Mouse (Mus musculus): ENCODE measurements around the gene Crot. TPM values are rescaled to one million over a fixed set of nuclear protein-coding genes. Genes with fewer than 3 reads are reported as not detected.

Gene Crot
- total and polyA plus RNA-seq, 3 experiments = 9.4 to 148 (median 9.8) TPM

- no peaks in the 10 kb centered on the region for H3K9me3 ChIP-seq (replicated peaks; ENCODE audit: insufficient read depth, low read length)
- peak overlapping the region; percentile 65 for H3K27ac ChIP-seq (ENCODE audit: control insufficient read depth, low read depth, low read length)
- peak; percentile 58 for DNase-seq (ENCODE audit: low read depth, low spot score)
- peaks cover 3 to 8% of the 10 kb centered on the region in 2 experiments for H3K4me1 ChIP-seq (ENCODE audit: control insufficient read depth in 1 of 2, insufficient read depth in 2 of 2, low read length in 2 of 2)
- H3K36me3 ChIP-seq (ENCODE audit: control insufficient read depth in 1 of 2, insufficient read depth in 2 of 2, low read length in 2 of 2) = peaks cover 0 to 16% of the 10 kb centered on the region in 2 experiments; a peak in 2 of 4 replicates
- peak overlapping the region; percentile 78 to 85 for H3K4me3 ChIP-seq (ENCODE audit: control insufficient read depth in 1 of 2, insufficient read depth in 1 of 2, low read depth in 2 of 2, low read length in 2 of 2)
- TF ChIP-seq ZKSCAN1 (IDR thresholded peaks at IDR 0.05; ENCODE audit: low read depth, low read length) (no peak), MYB (IDR thresholded peaks at IDR 0.05; ENCODE audit: low read depth, low read length) (no peak), TCF12 (IDR thresholded peaks at IDR 0.05; ENCODE audit: low read depth, low read length) (no peak), SMC3 (IDR thresholded peaks at IDR 0.05; ENCODE audit: low read depth, low read length) (no peak), USF2 (IDR thresholded peaks at IDR 0.05; ENCODE audit: borderline replicate concordance in 1 of 2, insufficient read depth in 1 of 2, low read depth in 1 of 2, low read length in 2 of 2) (no peak), POLR2AphosphoS5 (IDR thresholded peaks at IDR 0.05; ENCODE audit: borderline replicate concordance, low read depth, low read length) (no peak), GATA1 (IDR thresholded peaks at IDR 0.05; ENCODE audit: low read depth, low read length) (peak; percentile 35), RCOR1 (IDR thresholded peaks at IDR 0.05; ENCODE audit: low read depth, low read length) (0 out of 2 replicates have a peak, but pooled peaks have one; percentile 7), UBTF (IDR thresholded peaks at IDR 0.05; ENCODE audit: borderline replicate concordance, insufficient read depth, low read depth, low read length) (no peak), ZMIZ1 (IDR thresholded peaks at IDR 0.05; ENCODE audit: low read depth, low read length) (no peak), MXI1 (IDR thresholded peaks at IDR 0.05; ENCODE audit: low read depth, low read length) (peak; percentile 19; the same call in 1 of the 2 replicates), KAT2A (conservative IDR thresholded peaks at IDR 0.05; ENCODE audit: low read depth, low read length) (no peak), CTCF (IDR thresholded peaks at IDR 0.05 in 2 of 3, conservative IDR thresholded peaks at IDR 0.05 in 1 of 3; ENCODE audit: control insufficient read depth in 1 of 3, insufficient read depth in 1 of 3, low read depth in 2 of 3, low read length in 3 of 3, poor library complexity in 1 of 3, severe bottlenecking in 1 of 3) (no peak), ZC3H11A (IDR thresholded peaks at IDR 0.05; ENCODE audit: low read depth, low read length) (no peak), POLR2AphosphoS2 (IDR thresholded peaks at IDR 0.05; ENCODE audit: low read length) (no peak), ELF1 (IDR thresholded peaks at IDR 0.05; ENCODE audit: low read depth, low read length) (peak; percentile 42; the same call in 1 of the 2 replicates), TAL1 (IDR thresholded peaks at IDR 0.05; ENCODE audit: low read length) (no peak), EP300 (IDR thresholded peaks at IDR 0.05; ENCODE audit: low read depth in 1 of 2, low read length in 2 of 2) (no peak), RAD21 (IDR thresholded peaks at IDR 0.05; ENCODE audit: low read depth, low read length) (no peak), NELFE (IDR thresholded peaks at IDR 0.05; ENCODE audit: low read depth, low read length) (no peak), MAX (IDR thresholded peaks at IDR 0.05; ENCODE audit: low read length) (peak; percentile 29; the same call in 1 of the 2 replicates), MAZ (IDR thresholded peaks at IDR 0.05; ENCODE audit: low read depth, low read length) (no peak), MAFK (IDR thresholded peaks at IDR 0.05; ENCODE audit: borderline replicate concordance, low read depth, low read length) (no peak), SIN3A (IDR thresholded peaks at IDR 0.05; ENCODE audit: low read length) (no peak; the same call in 1 of the 2 replicates), NRF1 (IDR thresholded peaks at IDR 0.05; ENCODE audit: insufficient read depth, low read depth, low read length, poor library complexity, severe bottlenecking) (no peak), USF1 (IDR thresholded peaks at IDR 0.05; ENCODE audit: low read depth, low read length) (no peak), MEF2A (IDR thresholded peaks at IDR 0.05; ENCODE audit: extremely low read depth, insufficient replicate concordance, low read depth, low read length, poor library complexity, severe bottlenecking) (no peak), CHD2 (IDR thresholded peaks at IDR 0.05; ENCODE audit: low read length) (no peak), HCFC1 (IDR thresholded peaks at IDR 0.05; ENCODE audit: low read depth, low read length) (no peak), MYC (IDR thresholded peaks at IDR 0.05; ENCODE audit: low read depth, low read length) (no peak), POLR2A (IDR thresholded peaks at IDR 0.05; ENCODE audit: control insufficient read depth in 1 of 2, insufficient read depth in 1 of 2, low read depth in 1 of 2, low read length in 2 of 2, poor library complexity in 1 of 2) (no peak), ZNF384 (IDR thresholded peaks at IDR 0.05; ENCODE audit: low read depth, low read length) (no peak), CHD1 (IDR thresholded peaks at IDR 0.05; ENCODE audit: low read depth, low read length) (no peak), JUND (IDR thresholded peaks at IDR 0.05; ENCODE audit: low read depth, low read length) (no peak), TBP (IDR thresholded peaks at IDR 0.05; ENCODE audit: low read depth, low read length) (no peak), E2F4 (IDR thresholded peaks at IDR 0.05; ENCODE audit: borderline replicate concordance, low read depth, low read length) (no peak)
- H3K9ac ChIP-seq (ENCODE audit: control insufficient read depth, low read depth, low read length, poor library complexity, severe bottlenecking) = peak overlapping the region; percentile 75
- H3K27me3 ChIP-seq (ENCODE audit: control insufficient read depth in 1 of 2, insufficient read depth in 2 of 2, low read length in 2 of 2) = no peaks in the 10 kb centered on the region
- peaks cover 5% of the 10 kb centered on the region; the same call in 1 of the 2 replicates for H3K79me2 ChIP-seq (ENCODE audit: control insufficient read depth, insufficient read depth, low read length, poor library complexity)
Observed at GRCm38 (mm10) chr5:8995966-8996685, 998 bp downstream of the Crot start.

Measured in MEL (cell line).